Mouse (Mus musculus) midbrain, embryonic 12.5 days (tissue): ENCODE measurements around the gene Egfr. TPM values are rescaled to one million over a fixed set of nuclear protein-coding genes. Genes with fewer than 3 reads are reported as not detected.
A peak's percentile ranks its signal among the peaks of the same experiment; 100 is the strongest.

ENCODE experiments used
- ATAC-seq: fragments of 200-750 bp; cut with Nextera tagmentation; 2 replicates; pipeline ENCODE4 v1.8.0; 2017; ENCODE audit warnings: low read depth, moderate TSS enrichment, moderate library complexity; ENCODE audit not compliant: low FRiP score
- H3K27ac ChIP-seq: fragments of 300-500 bp; sonication (generic); replicated peaks from 2 replicates; pipeline ENCODE4 v1.5.1; 2016; ENCODE audit warnings: mild to moderate bottlenecking
- H3K27me3 ChIP-seq: fragments of 300-500 bp; sonication (generic); 2 replicates; pipeline ENCODE4 v1.6.1; 2016; ENCODE audit warnings: mild to moderate bottlenecking
- H3K36me3 ChIP-seq: fragments of 300-500 bp; sonication (generic); 2 replicates; pipeline ENCODE4 v1.6.1; 2016
- H3K4me1 ChIP-seq: fragments of 300-500 bp; sonication (generic); 2 replicates; pipeline ENCODE4 v1.6.1; 2016
- H3K4me2 ChIP-seq: fragments of 300-500 bp; sonication (generic); replicated peaks from 2 replicates; pipeline ENCODE4 v1.6.1; 2016; ENCODE audit warnings: mild to moderate bottlenecking, moderate library complexity
- H3K4me3 ChIP-seq: fragments of 300-500 bp; sonication (generic); 2 replicates; pipeline ENCODE4 v1.5.1; 2016; ENCODE audit warnings: mild to moderate bottlenecking
- H3K9ac ChIP-seq: fragments of 300-500 bp; sonication (generic); replicated peaks from 2 replicates; pipeline ENCODE4 v1.6.1; 2016; ENCODE audit warnings: mild to moderate bottlenecking, moderate library complexity
- H3K9me3 ChIP-seq: fragments of 300-500 bp; sonication (generic); 2 replicates; pipeline ENCODE4 v1.6.1; 2016; ENCODE audit warnings: mild to moderate bottlenecking
- WGBS: fragments of 180-500 bp; shearing (Covaris S2); methylation state at CpG from one replicate; pipeline ENCODE4 v1.1.7; 2016; 5-methylcytosine and 5-hydroxymethylcytosine counted together
- polyA plus RNA-seq: library from polyadenylated mRNA; unstranded; fragments of >200 nt; fragmentation: Nextera tagmentation; extraction: Ambion mirVana; gene quantifications from 2 replicates; pipeline ENCODE4 v1.2.1, GENCODE M21; 2016

The Egfr gene
- polyA plus RNA-seq, 1 experiment from 2014 or later: 5.8 TPM

DNA sequence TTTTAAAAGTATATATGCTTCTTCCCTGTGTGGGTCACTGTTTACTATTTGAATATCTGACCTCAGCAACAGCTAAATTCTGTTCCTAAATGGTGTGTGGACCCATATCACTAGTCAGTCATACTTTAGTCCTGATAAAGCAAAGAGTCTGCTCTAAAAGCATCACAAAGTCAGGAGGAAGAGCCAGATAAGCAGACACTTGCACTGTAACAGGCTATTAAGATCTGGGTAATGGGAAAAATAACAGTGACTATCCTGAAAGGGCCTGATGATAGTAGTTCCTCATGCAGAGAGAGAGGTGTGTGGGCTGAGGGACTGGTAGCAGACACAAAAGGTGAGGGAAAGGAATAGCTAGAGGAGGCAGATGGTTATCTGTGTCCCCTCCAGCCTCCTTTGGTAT, 61.3 kb downstream of the Egfr start:
- Histone ChIP-seq H3K27me3 (no peaks in the 10 kb centered on the region), H3K9ac (no peak overlapping the region), H3K9me3 (no peaks in the 10 kb centered on the region), H3K4me3 (no peak overlapping the region), H3K36me3 (no peaks in the 10 kb centered on the region), H3K4me2 (no peak overlapping the region), H3K27ac (no peak overlapping the region), H3K4me1 (no peaks in the 10 kb centered on the region)
- no peak for ATAC-seq

DNA sequence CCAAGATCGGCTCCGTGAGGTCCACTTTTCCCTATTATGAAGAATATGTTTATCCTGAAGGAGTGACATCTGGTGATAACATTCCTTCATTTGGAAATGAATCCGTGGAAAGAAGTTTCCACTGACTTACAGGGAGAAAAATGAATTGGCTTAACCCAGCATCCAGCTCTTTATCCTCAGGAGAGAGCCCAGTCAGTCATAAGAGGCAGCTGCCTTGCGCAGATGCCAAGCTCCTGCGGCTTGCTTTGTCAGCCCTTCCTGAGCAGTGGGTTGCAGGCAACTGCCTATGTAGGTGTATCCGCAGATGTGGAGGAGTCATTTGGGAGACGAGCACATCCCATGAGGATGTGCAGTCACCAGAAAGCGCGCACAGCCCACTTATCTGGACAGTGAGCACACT, 64.4 kb downstream of the Egfr start:
- no peaks in the 10 kb centered on the region for H3K36me3 ChIP-seq
- no peaks in the 10 kb centered on the region for H3K9me3 ChIP-seq
- no peak overlapping the region for H3K9ac ChIP-seq
- no peaks in the 10 kb centered on the region for H3K4me1 ChIP-seq
- no peak overlapping the region for H3K27ac ChIP-seq
- no peak overlapping the region for H3K4me3 ChIP-seq
- WGBS: 93% methylated on average over 9 of the region's 9 CpGs
- H3K27me3 ChIP-seq: no peaks in the 10 kb centered on the region
- ATAC-seq: no peak
- H3K4me2 ChIP-seq: no peak overlapping the region

DNA sequence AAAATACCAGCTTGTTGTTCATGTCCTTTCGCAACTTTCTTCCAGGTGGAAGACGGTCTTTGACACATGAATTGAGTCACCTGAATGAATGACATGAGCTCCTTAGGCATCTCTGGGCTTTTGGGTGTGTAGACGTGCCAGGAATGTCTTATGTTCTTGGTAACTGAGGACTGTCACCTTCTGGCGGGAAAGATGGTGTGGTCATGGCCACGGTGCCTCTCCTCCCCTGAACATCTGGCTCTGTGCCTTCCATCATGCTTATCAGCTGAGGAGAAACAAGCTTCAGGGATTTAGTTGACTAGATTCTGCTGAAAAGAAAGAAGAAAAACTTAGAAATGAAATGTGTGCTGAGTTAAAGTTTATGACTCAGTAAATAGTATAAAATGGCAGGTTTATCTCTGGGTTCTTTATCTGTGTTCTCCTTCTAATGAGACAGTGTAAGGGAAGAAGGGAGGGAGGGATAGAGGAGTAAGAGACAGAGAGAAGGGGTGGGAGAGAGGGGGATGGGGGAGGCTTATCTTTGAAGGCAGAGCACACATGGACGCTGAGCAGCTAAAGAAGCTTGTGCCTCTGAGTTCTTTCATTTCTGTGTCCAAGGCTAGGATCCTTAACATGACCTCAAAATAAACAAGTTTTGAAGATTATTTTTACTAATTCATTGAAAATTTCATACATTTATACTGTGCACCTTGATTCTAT, 65.5 kb downstream of the Egfr start:
- Histone ChIP-seq H3K4me3 (no peak overlapping the region), H3K9ac (no peak overlapping the region), H3K4me1 (no peaks in the 10 kb centered on the region), H3K27ac (no peak overlapping the region), H3K36me3 (no peaks in the 10 kb centered on the region), H3K27me3 (no peaks in the 10 kb centered on the region), H3K9me3 (no peaks in the 10 kb centered on the region), H3K4me2 (no peak overlapping the region)
- ATAC-seq: no peak
- 85% methylated on average over 6 of the region's 6 CpGs for WGBS

DNA sequence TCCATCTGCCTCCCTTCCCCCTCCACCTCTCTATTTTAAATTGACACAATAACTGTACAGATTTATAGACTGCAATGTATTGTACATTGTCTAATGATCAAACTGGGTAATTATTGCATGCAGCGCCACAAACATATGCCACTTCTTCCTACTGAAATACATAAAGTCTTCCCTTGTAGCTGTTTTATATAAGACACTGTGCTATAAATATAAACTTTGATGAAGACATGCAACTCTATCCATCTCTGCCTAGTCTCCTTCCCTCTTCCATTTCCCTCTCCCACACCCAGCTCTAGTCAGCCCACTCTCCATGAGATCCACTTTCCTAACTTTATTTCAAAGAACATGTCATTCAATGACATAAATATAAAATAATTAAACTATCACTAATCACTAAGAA, 67.4 kb downstream of the Egfr start:
- no peak for ATAC-seq
- Histone ChIP-seq H3K4me1 (no peaks in the 10 kb centered on the region), H3K4me3 (no peak overlapping the region), H3K4me2 (no peak overlapping the region), H3K9me3 (no peaks in the 10 kb centered on the region), H3K36me3 (no peaks in the 10 kb centered on the region), H3K9ac (no peak overlapping the region), H3K27ac (no peak overlapping the region), H3K27me3 (no peaks in the 10 kb centered on the region)
- WGBS: 97% methylated on average over 1 of the region's 1 CpGs

DNA sequence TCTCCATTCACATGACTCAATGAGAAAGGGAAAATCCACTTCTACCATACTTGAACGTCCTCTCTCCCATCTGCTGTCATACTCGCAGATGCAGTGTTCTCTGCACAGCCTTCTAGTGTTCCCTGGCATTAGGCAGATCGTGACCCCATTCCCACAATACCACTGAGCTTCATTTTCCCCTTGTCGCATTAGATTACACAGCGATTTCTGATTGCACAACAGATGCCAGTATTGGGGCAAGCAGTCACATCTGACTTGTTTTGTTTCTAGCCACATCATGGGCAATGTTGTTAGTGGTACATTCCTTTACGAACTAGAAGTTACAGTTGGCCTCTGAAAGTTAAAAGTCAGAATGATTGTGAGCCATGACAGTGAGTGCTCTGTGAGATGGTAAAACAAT, 68.1 kb downstream of the Egfr start:
- Histone ChIP-seq H3K27me3 (no peaks in the 10 kb centered on the region), H3K4me1 (no peaks in the 10 kb centered on the region), H3K4me2 (no peak overlapping the region), H3K27ac (no peak overlapping the region), H3K9me3 (no peaks in the 10 kb centered on the region), H3K9ac (no peak overlapping the region), H3K4me3 (no peak overlapping the region), H3K36me3 (no peaks in the 10 kb centered on the region)
- WGBS: 73% methylated on average over 6 of the region's 6 CpGs
- ATAC-seq: peak; percentile 41; the same call in 1 of the 2 replicates

DNA sequence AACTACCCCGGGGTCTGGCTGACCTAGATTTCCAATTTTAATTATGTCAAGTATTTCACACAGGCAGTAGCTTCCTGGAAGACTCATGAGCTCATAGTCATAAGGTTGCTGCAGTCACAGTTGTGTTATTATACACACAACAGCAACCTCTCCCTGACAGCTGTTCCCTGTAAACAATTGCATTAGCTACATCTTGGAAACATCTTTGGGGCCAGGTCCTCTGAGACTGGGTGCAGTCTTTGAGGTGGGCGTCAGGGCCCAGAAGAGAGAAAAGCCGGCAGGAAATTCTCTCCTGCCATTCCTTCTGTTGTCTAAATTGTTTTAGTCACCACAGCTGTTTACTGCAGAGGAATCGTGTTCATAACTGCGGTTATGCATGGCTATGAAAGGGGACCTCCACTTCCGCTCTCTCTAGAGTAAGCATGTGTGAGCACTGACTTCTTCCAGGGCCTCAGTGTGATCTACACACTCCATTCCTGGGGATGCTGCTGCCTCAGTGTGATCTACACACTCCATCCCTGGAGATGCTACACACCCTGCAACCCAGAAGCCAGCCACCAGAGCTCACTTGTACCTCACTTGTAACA, 69.8 kb downstream of the Egfr start:
- no peaks in the 10 kb centered on the region for H3K9me3 ChIP-seq
- H3K4me3 ChIP-seq: no peak overlapping the region
- no peak overlapping the region for H3K27ac ChIP-seq
- 93% methylated on average over 6 of the region's 6 CpGs for WGBS
- H3K9ac ChIP-seq: no peak overlapping the region
- H3K36me3 ChIP-seq: no peaks in the 10 kb centered on the region
- no peaks in the 10 kb centered on the region for H3K4me1 ChIP-seq
- no peak for ATAC-seq
- H3K27me3 ChIP-seq: no peaks in the 10 kb centered on the region
- H3K4me2 ChIP-seq: no peak overlapping the region

DNA sequence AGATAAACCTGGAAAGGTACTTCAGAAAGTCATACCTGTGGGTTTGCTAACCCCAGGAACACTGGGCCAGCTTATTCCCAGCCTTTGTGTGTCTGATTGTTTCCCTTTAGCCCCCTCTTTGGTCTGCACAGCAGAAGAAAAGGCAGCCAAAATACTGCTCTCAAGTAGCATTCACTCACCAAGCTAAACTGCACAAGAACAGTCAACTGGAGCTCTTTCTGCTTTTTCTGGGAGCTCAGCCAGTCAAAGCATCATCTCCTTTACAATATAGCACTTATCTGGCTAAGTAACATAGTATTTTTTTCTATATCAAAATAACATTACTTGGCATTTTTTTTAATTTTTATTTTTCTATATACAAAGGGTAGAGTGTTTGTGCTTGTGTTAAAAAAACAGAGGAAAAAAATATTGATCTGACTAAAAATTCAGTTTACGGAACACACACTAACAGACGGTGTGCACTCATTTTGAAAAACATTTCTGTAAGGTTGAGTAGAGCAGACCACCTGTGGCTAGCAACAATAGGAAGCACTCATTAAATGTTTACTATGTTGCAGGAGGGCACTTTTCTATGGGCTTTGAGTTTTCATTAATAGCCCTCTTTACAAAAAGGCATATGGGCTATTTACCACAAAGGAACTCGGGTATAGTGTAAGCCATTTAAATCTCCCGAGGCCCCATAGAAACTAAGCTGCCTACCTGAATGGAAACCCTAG, 72.0 kb downstream of the Egfr start:
- H3K4me1 ChIP-seq: no peaks in the 10 kb centered on the region
- WGBS: 64% methylated on average over 4 of the region's 4 CpGs
- no peaks in the 10 kb centered on the region for H3K36me3 ChIP-seq
- no peak for ATAC-seq
- H3K9me3 ChIP-seq: no peaks in the 10 kb centered on the region
- H3K27me3 ChIP-seq: no peaks in the 10 kb centered on the region
- H3K27ac ChIP-seq: no peak overlapping the region
- H3K4me3 ChIP-seq: no peak overlapping the region
- no peak overlapping the region for H3K9ac ChIP-seq
- H3K4me2 ChIP-seq: no peak overlapping the region

DNA sequence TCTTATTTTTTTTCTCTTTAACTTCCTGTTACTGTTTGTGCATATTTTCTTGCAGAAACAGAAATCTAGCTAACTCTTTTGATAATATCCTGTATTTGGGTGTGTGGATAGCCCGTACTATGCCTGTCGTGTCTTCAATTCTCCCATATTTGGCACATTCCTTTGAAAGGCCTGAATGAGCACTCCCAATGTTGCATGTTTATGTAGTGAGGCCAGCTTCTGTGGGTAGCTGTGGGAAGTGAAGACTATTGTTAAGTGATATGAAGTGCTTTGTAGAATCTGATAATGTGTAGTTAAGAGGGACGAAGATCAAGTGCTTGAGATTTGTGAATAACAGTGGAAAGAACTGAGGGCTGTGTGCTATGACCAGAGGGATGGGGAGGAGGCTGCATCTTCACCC, 77.5 kb downstream of the Egfr start:
- no peak for ATAC-seq
- no peaks in the 10 kb centered on the region for H3K27me3 ChIP-seq
- H3K9ac ChIP-seq: no peak overlapping the region
- no peaks in the 10 kb centered on the region for H3K36me3 ChIP-seq
- no peak overlapping the region for H3K4me3 ChIP-seq
- 87% methylated on average over 3 of the region's 3 CpGs for WGBS
- no peaks in the 10 kb centered on the region for H3K4me1 ChIP-seq
- no peaks in the 10 kb centered on the region for H3K9me3 ChIP-seq
- H3K27ac ChIP-seq: no peak overlapping the region
- H3K4me2 ChIP-seq: no peak overlapping the region

DNA sequence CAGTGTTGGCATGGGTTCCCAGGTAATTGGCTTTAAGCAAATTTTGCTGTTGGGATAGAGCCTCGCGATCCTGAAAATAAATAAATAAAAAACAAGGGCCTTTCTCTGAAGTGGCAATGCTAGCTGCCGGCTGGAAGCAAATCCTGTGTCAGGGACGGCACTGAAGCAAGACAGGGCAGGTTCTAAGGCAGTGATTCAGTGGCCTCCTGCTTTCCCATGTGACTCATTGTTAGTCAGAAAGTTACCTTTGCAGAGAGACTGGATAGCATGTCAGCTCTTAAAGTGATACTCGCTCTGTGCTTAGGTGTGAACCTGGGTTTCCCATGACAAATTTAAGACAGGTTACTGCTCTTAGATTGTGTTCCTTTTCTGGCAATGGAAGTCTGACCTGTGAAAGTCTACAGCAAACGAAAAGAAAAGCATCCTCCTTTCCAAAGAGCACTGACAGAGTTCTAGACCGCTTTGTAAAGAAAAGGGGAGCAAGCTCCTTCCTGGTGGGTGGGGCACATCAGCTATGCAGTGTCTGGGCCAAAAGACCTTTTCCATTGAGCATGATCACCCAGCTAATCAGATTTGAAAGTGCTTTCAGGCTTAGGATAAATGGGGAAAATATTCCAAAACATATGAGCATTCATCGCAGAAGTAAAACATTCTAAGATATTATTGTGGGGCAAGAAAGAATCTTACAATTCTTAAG, 78.7 kb downstream of the Egfr start:
- H3K27me3 ChIP-seq: no peaks in the 10 kb centered on the region
- H3K4me3 ChIP-seq: no peak overlapping the region
- no peaks in the 10 kb centered on the region for H3K9me3 ChIP-seq
- no peak overlapping the region for H3K9ac ChIP-seq
- no peak overlapping the region for H3K27ac ChIP-seq
- H3K36me3 ChIP-seq: no peaks in the 10 kb centered on the region
- H3K4me2 ChIP-seq: no peak overlapping the region
- no peaks in the 10 kb centered on the region for H3K4me1 ChIP-seq
- 70% methylated on average over 8 of the region's 8 CpGs for WGBS
- ATAC-seq: no peak

DNA sequence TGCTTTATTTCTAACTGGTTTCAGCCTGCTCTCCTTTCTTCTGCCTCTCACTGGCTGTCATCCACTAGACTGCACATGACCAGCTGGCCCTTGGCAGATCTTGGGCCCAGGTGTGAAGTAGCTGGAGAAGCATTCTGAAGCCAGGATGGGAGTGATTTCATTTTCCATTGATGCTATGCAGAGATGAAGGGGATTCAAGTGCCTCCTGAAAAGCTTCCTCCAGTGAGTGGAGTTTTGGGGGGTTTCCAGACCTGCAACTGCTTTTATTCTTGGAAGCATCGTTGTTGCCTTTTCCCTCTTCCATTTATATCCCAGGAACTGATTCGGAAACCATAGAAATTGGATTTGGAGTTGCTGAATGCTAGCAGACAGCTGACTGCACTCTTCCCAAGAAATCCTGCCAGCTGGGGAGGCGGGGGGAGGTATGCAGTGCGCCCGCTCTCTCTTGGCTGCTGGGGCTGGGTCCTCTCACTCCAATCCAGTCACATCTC, 80.0 kb downstream of the Egfr start:
- no peaks in the 10 kb centered on the region for H3K9me3 ChIP-seq
- no peaks in the 10 kb centered on the region for H3K27me3 ChIP-seq
- no peak overlapping the region for H3K4me3 ChIP-seq
- no peak overlapping the region for H3K9ac ChIP-seq
- WGBS: 69% methylated on average over 5 of the region's 5 CpGs
- ATAC-seq: no peak
- no peaks in the 10 kb centered on the region for H3K36me3 ChIP-seq
- no peak overlapping the region for H3K4me2 ChIP-seq
- H3K27ac ChIP-seq: no peak overlapping the region
- no peaks in the 10 kb centered on the region for H3K4me1 ChIP-seq

DNA sequence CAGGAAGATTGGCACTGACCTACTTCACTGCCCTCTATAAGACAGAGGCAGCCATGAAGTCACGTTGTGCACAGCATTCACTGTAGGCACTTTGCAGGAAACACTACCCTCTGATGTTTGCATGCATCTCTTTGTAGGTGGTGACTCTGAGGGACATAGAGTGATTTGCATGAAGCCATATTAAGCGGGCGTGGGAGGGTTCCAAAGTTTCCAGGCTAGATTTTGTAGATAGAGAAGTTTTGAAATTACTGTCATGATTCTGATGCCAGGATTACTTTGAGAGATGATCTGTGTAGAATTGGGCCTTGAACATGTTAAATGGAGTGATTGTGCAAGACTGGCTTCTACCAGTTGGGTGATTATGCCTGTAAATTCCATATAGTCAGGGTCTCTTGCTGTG, 86.8 kb downstream of the Egfr start:
- Histone ChIP-seq H3K27me3 (no peaks in the 10 kb centered on the region), H3K9ac (no peak overlapping the region), H3K4me1 (no peaks in the 10 kb centered on the region), H3K4me2 (no peak overlapping the region), H3K27ac (no peak overlapping the region), H3K36me3 (no peaks in the 10 kb centered on the region), H3K9me3 (no peaks in the 10 kb centered on the region), H3K4me3 (no peak overlapping the region)
- WGBS: 87% methylated on average over 3 of the region's 3 CpGs
- ATAC-seq: no peak

DNA sequence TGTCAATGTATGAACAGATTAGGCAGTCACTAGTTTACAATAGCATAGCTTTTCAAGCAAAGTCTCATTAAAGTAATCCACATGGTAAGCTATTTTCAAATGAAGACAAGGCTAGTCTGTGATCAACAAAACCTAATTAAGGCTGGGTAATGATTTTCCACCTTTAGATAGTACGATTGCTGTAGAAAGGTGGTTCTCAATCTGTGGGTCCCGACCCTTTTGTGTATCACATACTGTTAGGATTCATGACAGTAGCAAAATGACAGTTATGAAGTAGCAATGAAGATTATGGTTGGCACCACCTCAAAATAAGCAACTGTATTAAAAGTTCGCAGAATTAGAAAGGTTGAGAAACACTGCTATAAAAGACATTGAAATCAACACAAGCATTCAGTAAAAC, 90.9 kb downstream of the Egfr start:
- H3K27me3 ChIP-seq: no peaks in the 10 kb centered on the region
- H3K36me3 ChIP-seq: no peaks in the 10 kb centered on the region
- H3K4me2 ChIP-seq: no peak overlapping the region
- no peaks in the 10 kb centered on the region for H3K4me1 ChIP-seq
- WGBS: 91% methylated on average over 3 of the region's 3 CpGs
- H3K4me3 ChIP-seq: no peak overlapping the region
- ATAC-seq: no peak
- H3K9me3 ChIP-seq: no peaks in the 10 kb centered on the region
- no peak overlapping the region for H3K27ac ChIP-seq
- no peak overlapping the region for H3K9ac ChIP-seq
